Mouse (Mus musculus) kidney, adult 2 months (tissue): Measurements from ENCODE around the gene Casc3.

ENCODE experiments used
- CTCF ChIP-seq: fragments of 200-500 bp; conservative IDR thresholded peaks from 2 replicates; pipeline ENCODE4 v1.5.1; 2011; ENCODE audit warnings: low read depth, mild to moderate bottlenecking, control low read depth, low read length, moderate library complexity, mixed read lengths; ENCODE audit not compliant: insufficient read depth, insufficient read length
- POLR2A ChIP-seq: fragments of 200-500 bp; IDR thresholded peaks from one replicate; pipeline ENCODE4 v1.6.1; 2011; ENCODE audit warnings: low read depth, low read length, control low read depth

DNA sequence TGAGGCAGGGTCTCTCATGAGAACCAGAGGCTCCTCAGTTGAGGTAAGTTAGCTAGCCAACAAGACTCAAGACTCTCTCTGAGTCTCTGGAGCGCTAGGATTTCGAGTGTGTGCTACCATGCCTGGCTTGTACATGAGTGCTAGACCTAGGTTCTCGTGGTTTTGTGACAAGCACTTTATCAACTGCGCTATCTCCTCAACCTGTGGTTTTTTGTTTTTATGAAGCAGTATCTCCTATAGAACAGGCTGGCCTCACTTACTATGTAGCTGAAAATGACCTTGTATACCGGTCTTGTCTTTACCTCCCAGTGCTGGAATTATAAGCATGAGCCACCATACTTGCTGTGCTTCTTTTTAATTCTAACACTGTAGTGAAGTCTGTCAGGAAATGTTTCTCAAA is 16.3 kb downstream of the Casc3 start:
- no peak for TF ChIP-seq CTCF
- no peak for TF ChIP-seq POLR2A
